Mouse (Mus musculus): ENCODE measurements around the gene Gm17660. TPM values are rescaled to one million over a fixed set of nuclear protein-coding genes. Genes with fewer than 3 reads are reported as not detected.

Gm17660 gene
- polyA plus RNA-seq, 1 experiment from 2014 or later, result not detected

- peak; percentile 88 for ATAC-seq (ENCODE audit: low read depth)
- WGBS (ENCODE audit: insufficient replicate concordance), result 44% methylated on average over 4 of the region's 4 CpGs
- peaks cover 37% of the 10 kb centered on the region for H3K4me1 ChIP-seq (ENCODE audit: control insufficient read depth, low read depth, low read length)
- peak overlapping the region; percentile 52 for H3K9ac ChIP-seq (ENCODE audit: low read depth, low read length)
- H3K4me3 ChIP-seq (ENCODE audit: low read depth, low read length), result no peak overlapping the region
- peak overlapping the region; percentile 45 for H3K4me2 ChIP-seq (ENCODE audit: low read depth, low read length)
- peak overlapping the region; percentile 88 for H3K27ac ChIP-seq (ENCODE audit: low read length)
- H3K9me3 ChIP-seq (replicated peaks; ENCODE audit: control insufficient read depth, low read length), result no peaks in the 10 kb centered on the region
- peaks cover 23% of the 10 kb centered on the region for H3K36me3 ChIP-seq (ENCODE audit: control insufficient read depth, insufficient read depth)
- H3K27me3 ChIP-seq (ENCODE audit: control insufficient read depth, insufficient read depth, low read depth, low read length), result no peaks in the 10 kb centered on the region
Observed at GRCm38 (mm10) chr5:104054938-104055337, 22.5 kb downstream of the Gm17660 start.

- H3K36me3 ChIP-seq (ENCODE audit: control insufficient read depth, insufficient read depth), result peaks cover 20% of the 10 kb centered on the region
- no peaks in the 10 kb centered on the region for H3K9me3 ChIP-seq (replicated peaks; ENCODE audit: control insufficient read depth, low read length)
- no peak overlapping the region for H3K27ac ChIP-seq (ENCODE audit: low read length)
- peaks cover 42% of the 10 kb centered on the region for H3K4me1 ChIP-seq (ENCODE audit: control insufficient read depth, low read depth, low read length)
- no peak overlapping the region for H3K4me2 ChIP-seq (ENCODE audit: low read depth, low read length)
- ATAC-seq (ENCODE audit: low read depth), result peak; percentile 50; the same call in 1 of the 2 replicates
- WGBS (ENCODE audit: insufficient replicate concordance), result 51% methylated on average over 8 of the region's 8 CpGs
- no peaks in the 10 kb centered on the region for H3K27me3 ChIP-seq (ENCODE audit: control insufficient read depth, insufficient read depth, low read depth, low read length)
- no peak overlapping the region for H3K4me3 ChIP-seq (ENCODE audit: low read depth, low read length)
- no peak overlapping the region for H3K9ac ChIP-seq (ENCODE audit: low read depth, low read length)
Observed at GRCm38 (mm10) chr5:104052956-104053355, 24.5 kb downstream of the Gm17660 start.

- no peaks in the 10 kb centered on the region for H3K9me3 ChIP-seq (replicated peaks; ENCODE audit: control insufficient read depth, low read length)
- no peaks in the 10 kb centered on the region for H3K27me3 ChIP-seq (ENCODE audit: control insufficient read depth, insufficient read depth, low read depth, low read length)
- peak overlapping the region; percentile 75 for H3K4me3 ChIP-seq (ENCODE audit: low read depth, low read length)
- H3K27ac ChIP-seq (ENCODE audit: low read length), result peak overlapping the region; percentile 90
- H3K4me2 ChIP-seq (ENCODE audit: low read depth, low read length), result peak overlapping the region; percentile 95
- peaks cover 33% of the 10 kb centered on the region for H3K4me1 ChIP-seq (ENCODE audit: control insufficient read depth, low read depth, low read length)
- H3K36me3 ChIP-seq (ENCODE audit: control insufficient read depth, insufficient read depth), result peaks cover 19% of the 10 kb centered on the region
- H3K9ac ChIP-seq (ENCODE audit: low read depth, low read length), result peak overlapping the region; percentile 82
- 22% methylated on average over 4 of the region's 4 CpGs for WGBS (ENCODE audit: insufficient replicate concordance)
- no peak for ATAC-seq (ENCODE audit: low read depth)
Observed at GRCm38 (mm10) chr5:104048139-104048538, 29.3 kb downstream of the Gm17660 start.

DNA sequence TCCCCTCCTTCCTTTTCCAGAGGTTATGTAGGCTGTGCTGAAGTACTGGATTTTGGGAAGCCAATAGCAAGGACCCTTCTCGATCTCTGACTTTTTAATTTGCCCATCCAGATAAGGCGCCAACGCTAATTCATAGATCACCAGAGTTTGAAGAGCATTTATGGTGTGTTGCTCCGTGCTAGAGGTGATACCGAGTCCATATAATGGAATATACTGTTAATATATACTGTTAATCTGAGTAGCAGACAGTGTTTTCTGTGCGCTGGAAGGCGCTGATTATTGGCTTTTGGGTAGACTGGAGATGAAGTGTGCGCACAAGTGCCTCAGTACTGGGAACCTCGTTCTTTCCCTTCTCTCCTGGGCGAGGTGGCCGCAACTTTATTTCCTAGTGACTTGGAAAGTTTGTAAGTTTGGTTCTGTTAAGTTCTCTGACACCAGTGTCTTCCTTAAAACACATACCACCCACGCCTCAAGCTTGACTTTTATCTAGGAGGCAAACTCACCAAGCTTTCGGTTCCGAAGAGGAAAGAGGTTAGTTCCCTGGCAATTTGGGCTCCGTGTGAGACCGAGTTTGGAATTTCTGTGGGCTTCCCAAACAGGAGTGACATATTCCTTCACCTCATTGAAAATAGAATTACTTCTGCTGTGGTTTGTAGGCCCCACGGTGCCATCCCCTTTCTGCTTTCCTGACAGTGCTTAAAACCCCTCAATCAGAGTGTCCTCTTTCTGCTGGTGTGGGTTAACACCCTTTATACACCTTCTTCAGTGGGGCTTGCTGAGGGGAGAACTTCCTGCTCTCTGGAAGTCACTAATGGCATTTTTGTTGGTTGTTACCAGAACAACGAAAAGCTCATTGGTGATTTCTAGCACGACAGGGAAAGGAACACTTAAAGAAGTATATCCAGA is 30.0 kb downstream of the Gm17660 start:
- peaks cover 19% of the 10 kb centered on the region for H3K36me3 ChIP-seq (ENCODE audit: control insufficient read depth, insufficient read depth)
- WGBS (ENCODE audit: insufficient replicate concordance), result 1% methylated on average over 19 of the region's 19 CpGs

DNA sequence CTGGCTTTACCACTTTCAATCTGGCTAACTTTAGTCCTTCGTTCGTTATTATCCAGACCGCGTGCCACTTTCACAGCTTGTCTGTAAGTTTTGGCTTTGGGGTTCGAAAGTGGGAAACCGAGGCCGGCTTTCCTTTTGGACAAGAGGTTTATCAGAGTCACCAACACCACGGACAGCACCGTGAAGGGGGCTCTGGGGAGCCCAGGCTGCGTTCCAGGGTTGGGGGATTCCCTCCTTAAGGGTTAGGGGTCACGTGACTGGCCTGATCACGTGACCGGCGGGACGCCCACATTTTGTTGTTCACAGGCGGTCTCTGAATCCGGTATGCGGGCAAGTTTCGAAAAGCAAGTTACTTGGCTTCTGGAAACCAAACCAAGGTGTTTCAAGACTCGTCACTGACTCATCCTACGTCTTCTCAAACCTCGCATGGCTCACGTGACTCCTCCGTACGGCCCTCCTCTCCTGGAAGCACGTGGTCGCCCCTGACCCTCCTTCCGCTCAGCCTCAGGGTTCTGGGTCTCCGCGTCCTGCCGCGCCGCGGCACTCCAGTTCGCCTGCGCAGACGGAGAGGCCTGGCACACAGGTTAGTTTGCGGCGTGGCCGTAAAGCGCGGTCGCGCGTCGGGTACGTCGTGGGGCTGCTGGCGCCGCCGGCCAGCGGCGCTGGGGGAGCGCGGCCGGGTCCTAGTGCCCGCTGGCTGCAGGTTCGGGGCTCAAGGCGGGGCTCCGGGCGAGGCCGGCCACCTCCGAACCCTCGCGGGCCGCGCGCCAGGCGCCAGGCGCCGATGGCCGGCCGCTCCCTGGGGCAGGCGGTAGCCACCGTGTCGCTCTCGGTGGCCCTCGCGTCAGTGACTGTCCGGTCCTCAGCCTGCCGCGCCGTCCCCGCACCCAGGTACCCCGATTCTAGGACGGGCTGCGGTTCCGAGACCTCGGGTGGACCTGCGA is 30.9 kb downstream of the Gm17660 start, which contains the start of gene Nudt9:
Nudt9 (plus strand) TSS at position 51 of the 944 bp plus-strand sequence.
- ATAC-seq (ENCODE audit: low read depth), result peak; percentile 93
- Histone ChIP-seq H3K4me1 (ENCODE audit: control insufficient read depth, low read depth, low read length) (peaks cover 30% of the 10 kb centered on the region), H3K9me3 (replicated peaks; ENCODE audit: control insufficient read depth, low read length) (no peaks in the 10 kb centered on the region), H3K4me3 (ENCODE audit: low read depth, low read length) (peak within 1 kb of the TSS; percentile 75), H3K36me3 (ENCODE audit: control insufficient read depth, insufficient read depth) (peaks cover 12% of the 10 kb centered on the region), H3K27ac (ENCODE audit: low read length) (peak within 1 kb of the TSS; percentile 90), H3K27me3 (ENCODE audit: control insufficient read depth, insufficient read depth, low read depth, low read length) (no peaks in the 10 kb centered on the region), H3K9ac (ENCODE audit: low read depth, low read length) (peak within 1 kb of the TSS; percentile 82), H3K4me2 (ENCODE audit: low read depth, low read length) (peak within 1 kb of the TSS; percentile 95)
- 3% methylated on average over 90 of the region's 90 CpGs for WGBS (ENCODE audit: insufficient replicate concordance)

More for the DNA sequence above, 30.0 kb downstream of the Gm17660 start:
- Histone ChIP-seq H3K9ac (ENCODE audit: low read depth, low read length) (peak overlapping the region; percentile 82), H3K9me3 (replicated peaks; ENCODE audit: control insufficient read depth, low read length) (no peaks in the 10 kb centered on the region), H3K4me3 (ENCODE audit: low read depth, low read length) (peak overlapping the region; percentile 75), H3K27me3 (ENCODE audit: control insufficient read depth, insufficient read depth, low read depth, low read length) (no peaks in the 10 kb centered on the region), H3K4me2 (ENCODE audit: low read depth, low read length) (peak overlapping the region; percentile 95), H3K4me1 (ENCODE audit: control insufficient read depth, low read depth, low read length) (peaks cover 30% of the 10 kb centered on the region), H3K27ac (ENCODE audit: low read length) (peak overlapping the region; percentile 90)
- ATAC-seq (ENCODE audit: low read depth), result peak; percentile 1

- no peaks in the 10 kb centered on the region for H3K36me3 ChIP-seq (ENCODE audit: control insufficient read depth, insufficient read depth)
- peaks cover 33% of the 10 kb centered on the region for H3K4me1 ChIP-seq (ENCODE audit: control insufficient read depth, low read depth, low read length)
- H3K9me3 ChIP-seq (replicated peaks; ENCODE audit: control insufficient read depth, low read length), result no peaks in the 10 kb centered on the region
- WGBS (ENCODE audit: insufficient replicate concordance), result 34% methylated on average over 2 of the region's 2 CpGs
- H3K4me3 ChIP-seq (ENCODE audit: low read depth, low read length), result no peak overlapping the region
- H3K27ac ChIP-seq (ENCODE audit: low read length), result no peak overlapping the region
- no peak overlapping the region for H3K9ac ChIP-seq (ENCODE audit: low read depth, low read length)
- ATAC-seq (ENCODE audit: low read depth), result no peak
- peak overlapping the region; percentile 33 for H3K4me2 ChIP-seq (ENCODE audit: low read depth, low read length)
- no peaks in the 10 kb centered on the region for H3K27me3 ChIP-seq (ENCODE audit: control insufficient read depth, insufficient read depth, low read depth, low read length)
Observed at GRCm38 (mm10) chr5:104043704-104044103, 33.7 kb downstream of the Gm17660 start.

DNA sequence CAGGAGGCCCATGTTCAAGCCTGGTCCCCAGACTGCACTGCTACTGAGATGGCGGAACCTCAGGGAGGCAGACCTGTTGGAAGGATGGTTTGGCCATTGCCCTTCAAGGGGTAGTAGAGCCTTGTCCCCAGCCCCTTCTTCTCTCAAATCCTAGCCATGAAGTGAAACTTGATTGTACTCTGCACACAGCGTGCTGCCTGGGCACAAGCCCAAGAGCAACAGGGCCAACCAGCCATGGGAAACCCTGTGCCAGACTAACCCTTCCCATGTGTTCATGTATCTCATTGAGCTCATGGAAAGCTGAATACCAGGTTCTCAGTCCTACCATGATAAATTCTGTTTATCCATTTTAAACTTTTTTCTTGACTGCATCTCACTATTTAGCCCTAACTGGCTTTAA is 34.5 kb downstream of the Gm17660 start:
- no peak for ATAC-seq (ENCODE audit: low read depth)
- WGBS (ENCODE audit: insufficient replicate concordance), result 90% methylated on average over 2 of the region's 2 CpGs

GRCm38 (mm10) chr5:104039154-104039932 is 38.1 kb downstream of the Gm17660 start:
- 36% methylated on average over 6 of the region's 6 CpGs for WGBS (ENCODE audit: insufficient replicate concordance)
- Histone ChIP-seq H3K4me3 (ENCODE audit: low read depth, low read length) (no peak overlapping the region), H3K9me3 (replicated peaks; ENCODE audit: control insufficient read depth, low read length) (no peaks in the 10 kb centered on the region), H3K27ac (ENCODE audit: low read length) (no peak overlapping the region), H3K36me3 (ENCODE audit: control insufficient read depth, insufficient read depth) (no peaks in the 10 kb centered on the region), H3K9ac (ENCODE audit: low read depth, low read length) (no peak overlapping the region), H3K27me3 (ENCODE audit: control insufficient read depth, insufficient read depth, low read depth, low read length) (no peaks in the 10 kb centered on the region), H3K4me2 (ENCODE audit: low read depth, low read length) (no peak overlapping the region), H3K4me1 (ENCODE audit: control insufficient read depth, low read depth, low read length) (peaks cover 12% of the 10 kb centered on the region)
- ATAC-seq (ENCODE audit: low read depth), result no peak

More for the DNA sequence above, 34.5 kb downstream of the Gm17660 start:
- Histone ChIP-seq H3K4me3 (ENCODE audit: low read depth, low read length) (no peak overlapping the region), H3K36me3 (ENCODE audit: control insufficient read depth, insufficient read depth) (no peaks in the 10 kb centered on the region), H3K4me1 (ENCODE audit: control insufficient read depth, low read depth, low read length) (peaks cover 27% of the 10 kb centered on the region), H3K27ac (ENCODE audit: low read length) (no peak overlapping the region), H3K9me3 (replicated peaks; ENCODE audit: control insufficient read depth, low read length) (no peaks in the 10 kb centered on the region), H3K9ac (ENCODE audit: low read depth, low read length) (no peak overlapping the region), H3K4me2 (ENCODE audit: low read depth, low read length) (no peak overlapping the region), H3K27me3 (ENCODE audit: control insufficient read depth, insufficient read depth, low read depth, low read length) (no peaks in the 10 kb centered on the region)

All from liver, embryonic 16.5 days (tissue).